Mouse (Mus musculus): ENCODE measurements around the gene Neil1.

DNA sequence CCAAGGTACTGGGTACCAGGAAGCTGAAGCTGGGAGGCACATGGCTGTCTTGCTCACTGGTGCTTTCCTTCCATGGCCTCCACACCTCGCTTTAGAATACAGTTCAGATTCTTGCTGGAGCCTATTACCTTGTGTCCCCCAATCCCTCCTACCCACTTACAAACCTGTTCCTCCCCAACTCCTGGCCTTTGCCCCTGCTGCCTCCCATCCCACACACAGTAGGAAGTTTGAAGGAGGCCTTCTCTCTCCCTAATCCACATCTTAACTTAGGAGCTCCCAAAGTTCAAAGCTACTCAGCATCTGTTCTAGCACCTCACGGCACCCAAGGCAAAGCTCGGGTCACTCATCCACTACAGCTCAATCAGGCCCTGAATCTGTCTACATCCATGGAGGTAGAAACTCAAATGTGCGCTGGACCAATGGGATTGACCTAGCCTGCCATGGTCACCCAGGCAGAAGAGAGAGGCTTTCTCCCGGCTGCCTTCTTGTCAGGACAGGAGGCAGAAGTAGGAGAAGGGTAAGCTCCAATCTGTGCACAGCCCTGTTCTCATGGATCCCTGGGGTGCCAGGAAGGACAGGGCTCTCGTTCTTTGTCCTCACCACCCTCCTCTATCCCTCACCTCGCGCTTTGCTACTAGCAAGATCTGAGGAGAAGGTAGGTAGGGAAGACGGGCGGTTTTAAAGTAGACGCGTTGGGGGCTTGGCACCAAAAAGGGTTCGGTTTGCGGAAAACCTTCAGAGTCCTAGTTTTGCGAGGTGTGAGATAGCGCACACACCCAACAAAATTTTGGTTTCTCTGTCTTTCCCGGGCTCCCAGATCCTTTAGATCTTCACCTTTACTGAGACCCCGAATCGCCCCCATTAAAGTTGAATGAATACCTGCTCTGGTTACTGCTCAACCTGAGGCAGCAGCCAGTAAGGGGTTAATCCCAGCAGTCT lies 631 bp downstream of the Neil1 start:
- TF ChIP-seq EP300 (IDR thresholded peaks at IDR 0.05; ENCODE audit: low read depth): no peak
- TF ChIP-seq CTCF (IDR thresholded peaks at IDR 0.05; ENCODE audit: low read depth): no peak

Measured in liver, embryonic 14.5 days (tissue).